Comparison of ENCODE assay signal across 9 mouse cellular contexts in genomic region chr14:25588156-25588555, GRCm38 (mm10).
DNase-seq lines count a peak whose midpoint lies in the region; ATAC-seq and TF ChIP-seq lines count a peak whose summit lies in the region.
"Had no signal": no experiment of that assay in that cellular context is flagged by ENCODE, and none has a peak within 500 bp of the region (broad histone marks: within the 10 kb centered on the region; RNA-seq: fewer than 3 reads in every experiment).

No protein-coding gene starts in this region.

- no peaks in the 10 kb centered on the region for H3K27me3 ChIP-seq in lung, embryonic 14.5 days (ENCODE audit: insufficient read depth, low read length)
- no peaks in the 10 kb centered on the region for H3K27me3 ChIP-seq in forebrain, embryonic 12.5 days
- H3K27me3 ChIP-seq in limb, embryonic 10.5 days (ENCODE audit: low read depth, poor library complexity, severe bottlenecking): no peaks in the 10 kb centered on the region
- no peaks in the 10 kb centered on the region for H3K27me3 ChIP-seq in neural tube, embryonic 15.5 days (replicated peaks)
- H3K27me3 ChIP-seq: megakaryocyte, embryonic 14.5 days had no signal

- peaks cover 26% of the 10 kb centered on the region; the same call in 1 of the 2 replicates for H3K36me3 ChIP-seq in lung, embryonic 14.5 days (ENCODE audit: insufficient read depth)
- H3K36me3 ChIP-seq in forebrain, embryonic 12.5 days (replicated peaks): peaks cover 26% of the 10 kb centered on the region
- H3K36me3 ChIP-seq in limb, embryonic 10.5 days: peaks cover 65% of the 10 kb centered on the region
- 0 out of 2 replicates have a peak, but pooled peaks cover 4% of the 10 kb centered on the region for H3K36me3 ChIP-seq in neural tube, embryonic 15.5 days

- peak overlapping the region; percentile 91 for H3K27ac ChIP-seq in lung, embryonic 14.5 days (ENCODE audit: low read depth)
- peak overlapping the region; percentile 99 for H3K27ac ChIP-seq in forebrain, embryonic 12.5 days
- H3K27ac ChIP-seq in limb, embryonic 10.5 days: peak overlapping the region; percentile 94
- H3K27ac ChIP-seq in neural tube, embryonic 15.5 days (replicated peaks): peak overlapping the region; percentile 97

- ATAC-seq in lung, embryonic 14.5 days (ENCODE audit: insufficient read depth): no peak
- ATAC-seq in forebrain, embryonic 12.5 days (ENCODE audit: low FRiP score): no peak
- no peak for ATAC-seq in neural tube, embryonic 15.5 days (ENCODE audit: low FRiP score)

- no peaks in the 10 kb centered on the region for H3K9me3 ChIP-seq in lung, embryonic 14.5 days (ENCODE audit: low read depth, low read length)
- H3K9me3 ChIP-seq in forebrain, embryonic 12.5 days: no peaks in the 10 kb centered on the region
- H3K9me3 ChIP-seq in limb, embryonic 10.5 days (replicated peaks): no peaks in the 10 kb centered on the region
- no peaks in the 10 kb centered on the region for H3K9me3 ChIP-seq in neural tube, embryonic 15.5 days (replicated peaks)
- H3K9me3 ChIP-seq: megakaryocyte, embryonic 14.5 days had no signal

- peak; percentile 30 for DNase-seq in lung, embryonic 14.5 days
- no peak for DNase-seq in lung, postnatal 14 days
- DNase-seq in limb, embryonic 10.5 days (ENCODE audit: low spot score): no peak
- no peak for DNase-seq in layer of hippocampus, adult 8-10 months (ENCODE audit: low spot score in 2 of 2)
- no peak for DNase-seq in embryo, embryonic 9.5 days (ENCODE audit: extremely low spot score)
- DNase-seq in adrenal gland, adult 2 months: no peak

- 54% methylated on average over 2 of the region's 2 CpGs for WGBS in lung, embryonic 14.5 days
- 35% methylated on average over 2 of the region's 2 CpGs for WGBS in forebrain, embryonic 12.5 days
- WGBS in limb, embryonic 10.5 days: 43% methylated on average over 2 of the region's 2 CpGs
- WGBS in neural tube, embryonic 15.5 days: 33% methylated on average over 2 of the region's 2 CpGs

- H3K9ac ChIP-seq in lung, embryonic 14.5 days: peak overlapping the region; percentile 37; the same call in 1 of the 2 replicates
- H3K9ac ChIP-seq in forebrain, embryonic 12.5 days: peak overlapping the region; percentile 59
- H3K9ac ChIP-seq in neural tube, embryonic 15.5 days (replicated peaks): peak overlapping the region; percentile 44; the same call in 1 of the 2 replicates

- peaks cover 25% of the 10 kb centered on the region for H3K4me1 ChIP-seq in lung, embryonic 14.5 days (ENCODE audit: insufficient read depth)
- peaks cover 88% of the 10 kb centered on the region for H3K4me1 ChIP-seq in forebrain, embryonic 12.5 days
- peaks cover 84% of the 10 kb centered on the region for H3K4me1 ChIP-seq in limb, embryonic 10.5 days
- peaks cover 77% of the 10 kb centered on the region for H3K4me1 ChIP-seq in neural tube, embryonic 15.5 days

- TF ChIP-seq CTCF in lung, embryonic 14.5 days (IDR thresholded peaks at IDR 0.05; ENCODE audit: low read depth): no peak

- H3K4me2 ChIP-seq in lung, embryonic 14.5 days: 0 out of 2 replicates have a peak overlapping the region, but pooled peaks have one; percentile 18
- H3K4me2 ChIP-seq in forebrain, embryonic 12.5 days: peak overlapping the region; percentile 38
- no peak overlapping the region; the same call in 1 of the 2 replicates for H3K4me2 ChIP-seq in neural tube, embryonic 15.5 days

- no peak overlapping the region for H3K4me3 ChIP-seq in lung, embryonic 14.5 days (ENCODE audit: low read depth, low read length)
- no peak overlapping the region for H3K4me3 ChIP-seq in forebrain, embryonic 12.5 days (replicated peaks)
- 0 out of 2 replicates have a peak overlapping the region, but pooled peaks have one; percentile 17 for H3K4me3 ChIP-seq in limb, embryonic 10.5 days
- H3K4me3 ChIP-seq in neural tube, embryonic 15.5 days (replicated peaks): no peak overlapping the region
- H3K4me3 ChIP-seq: megakaryocyte, embryonic 14.5 days had no signal
